Mouse (Mus musculus) liver, embryonic 12.5 days (tissue): ENCODE data around the gene BC025920. TPM values are rescaled to one million over a fixed set of nuclear protein-coding genes. Genes with fewer than 3 reads are reported as not detected.

Source experiments
- ATAC-seq: fragments of 200-750 bp; cut with Nextera tagmentation; 2 replicates; pipeline ENCODE4 v1.8.0; 2017; ENCODE audit warnings: moderate number of reproducible peaks, mild to moderate bottlenecking, moderate library complexity
- H3K27ac ChIP-seq: fragments of 300-500 bp; sonication (generic); 2 replicates; pipeline ENCODE4 v1.5.1; 2016; ENCODE audit warnings: mild to moderate bottlenecking
- H3K27me3 ChIP-seq: fragments of 300-500 bp; sonication (generic); replicated peaks from 2 replicates; pipeline ENCODE4 v1.6.1; 2016; ENCODE audit warnings: mild to moderate bottlenecking, moderate library complexity
- H3K36me3 ChIP-seq: fragments of 300-500 bp; sonication (generic); 2 replicates; pipeline ENCODE4 v1.6.1; 2016; ENCODE audit warnings: mild to moderate bottlenecking, moderate library complexity
- H3K4me1 ChIP-seq: fragments of 300-500 bp; sonication (generic); 2 replicates; pipeline ENCODE4 v1.6.1; 2016
- H3K4me2 ChIP-seq: fragments of 300-500 bp; sonication (generic); 2 replicates; pipeline ENCODE4 v1.6.1; 2016; ENCODE audit warnings: mild to moderate bottlenecking, moderate library complexity
- H3K4me3 ChIP-seq: fragments of 300-500 bp; sonication (generic); 2 replicates; pipeline ENCODE4 v1.5.1; 2016; ENCODE audit warnings: mild to moderate bottlenecking, moderate library complexity
- H3K9ac ChIP-seq: fragments of 300-500 bp; sonication (generic); 2 replicates; pipeline ENCODE4 v1.6.1; 2016; ENCODE audit warnings: mild to moderate bottlenecking, moderate library complexity
- H3K9me3 ChIP-seq: fragments of 300-500 bp; sonication (generic); replicated peaks from 2 replicates; pipeline ENCODE4 v1.6.1; 2016; ENCODE audit warnings: mild to moderate bottlenecking, moderate library complexity
- WGBS: fragments of 180-500 bp; shearing (Covaris S2); methylation state at CpG from one replicate; pipeline ENCODE4 v1.1.7; 2016; ENCODE audit not compliant: insufficient replicate concordance; 5-methylcytosine and 5-hydroxymethylcytosine counted together
- polyA plus RNA-seq: library from polyadenylated mRNA; unstranded; fragments of >200 nt; fragmentation: Nextera tagmentation; extraction: Ambion mirVana; gene quantifications from 2 replicates; pipeline ENCODE4 v1.2.1, GENCODE M21; 2016

The BC025920 gene
- polyA plus RNA-seq, 1 experiment from 2014 or later: 0.46 TPM

DNA sequence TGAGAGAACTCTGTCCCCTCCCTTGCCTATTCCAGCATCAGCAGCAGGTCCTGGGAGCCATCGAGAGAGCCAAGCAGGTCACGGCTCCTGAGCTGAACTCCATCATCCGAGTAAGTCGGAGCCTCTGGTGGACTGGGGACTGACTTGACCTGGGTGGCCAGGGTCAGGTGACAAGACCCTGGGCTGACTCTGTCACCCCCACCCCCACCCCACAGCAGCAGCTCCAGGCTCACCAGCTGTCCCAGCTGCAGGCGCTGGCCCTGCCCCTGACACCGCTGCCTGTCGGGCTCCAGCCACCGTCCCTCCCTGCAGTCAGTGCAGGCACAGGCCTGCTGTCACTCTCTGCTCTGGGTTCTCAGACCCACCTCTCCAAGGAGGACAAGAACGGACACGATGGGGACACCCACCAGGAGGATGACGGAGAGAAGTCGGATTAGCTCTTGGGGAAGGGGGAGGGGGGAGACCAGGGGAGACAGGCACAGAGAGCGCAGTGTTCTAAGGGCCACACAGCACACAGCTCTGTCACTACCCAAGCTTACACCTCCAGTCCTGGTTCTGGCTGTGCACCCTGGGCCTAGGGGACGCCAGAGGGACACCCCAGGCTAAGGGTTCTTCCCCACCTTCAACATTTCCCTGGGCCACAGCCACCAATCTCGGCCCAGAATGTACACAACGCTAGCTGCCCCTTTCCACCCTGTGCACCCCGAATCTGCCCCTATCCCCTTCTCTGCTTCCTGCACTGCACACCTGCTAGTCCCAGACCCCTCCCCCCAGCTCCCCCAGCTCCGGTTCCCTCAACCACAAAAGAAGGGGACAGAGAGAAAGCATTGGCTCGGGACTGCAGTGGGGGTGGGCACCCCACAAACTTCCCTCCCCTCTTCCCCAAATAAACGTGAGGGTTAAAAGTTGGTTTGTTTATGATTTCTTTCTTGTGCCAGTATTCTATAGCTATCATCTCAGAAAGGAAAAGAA lies 40.5 kb upstream of the BC025920 start:
- Histone ChIP-seq H3K27me3 (peaks cover 22% of the 10 kb centered on the region), H3K36me3 (peaks cover 50% of the 10 kb centered on the region), H3K4me3 (no peak overlapping the region), H3K4me2 (no peak overlapping the region), H3K4me1 (peaks cover 78% of the 10 kb centered on the region), H3K27ac (0 out of 2 replicates have a peak overlapping the region, but pooled peaks have one; percentile 3), H3K9ac (no peak overlapping the region), H3K9me3 (no peaks in the 10 kb centered on the region)
- ATAC-seq: no peak
- 67% methylated on average over 20 of the region's 20 CpGs for WGBS

DNA sequence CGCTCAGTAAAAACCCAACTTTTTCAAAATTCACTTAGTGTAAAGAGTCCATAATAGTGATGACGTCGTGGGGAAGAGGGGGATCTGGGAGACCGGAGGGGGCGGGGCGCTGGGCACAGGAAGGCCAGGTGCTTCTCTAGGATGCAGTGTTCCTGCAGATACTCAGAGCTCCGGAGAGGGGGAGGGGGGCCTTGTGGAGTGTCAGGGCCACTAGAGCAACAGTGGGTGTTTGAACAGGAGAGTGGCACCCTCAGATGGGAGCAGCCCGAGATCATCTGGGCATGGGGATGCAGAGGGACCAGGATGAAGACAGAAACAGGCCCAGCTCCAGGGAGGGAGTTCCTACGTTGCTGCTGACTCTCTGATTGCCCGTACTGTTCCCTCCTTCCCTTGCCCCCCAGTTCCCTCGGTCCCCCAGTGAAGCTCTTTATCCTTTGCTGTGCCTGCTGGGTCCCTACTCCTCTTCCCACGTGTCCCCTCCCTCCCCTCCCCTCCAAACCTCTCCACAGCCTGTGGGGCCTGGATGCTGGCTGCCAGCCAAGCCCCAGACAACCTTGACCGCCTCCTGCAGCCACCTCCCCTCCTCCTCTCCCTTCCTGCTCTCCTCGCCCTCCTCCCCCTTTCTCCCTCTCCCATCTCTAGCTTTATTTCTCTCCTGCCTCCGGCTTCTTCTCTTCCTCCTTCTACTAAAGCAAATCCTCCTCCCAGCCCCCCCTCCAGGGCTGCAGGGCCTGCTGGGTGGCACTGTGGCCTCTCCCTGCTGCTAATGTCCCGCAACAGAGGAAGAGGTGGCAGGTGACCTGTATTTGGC lies 37.5 kb upstream of the BC025920 start:
- Histone ChIP-seq H3K4me1 (peaks cover 71% of the 10 kb centered on the region), H3K4me3 (no peak overlapping the region), H3K27me3 (peaks cover 34% of the 10 kb centered on the region), H3K9me3 (no peaks in the 10 kb centered on the region), H3K9ac (no peak overlapping the region), H3K27ac (peak overlapping the region; percentile 46; the same call in 1 of the 2 replicates), H3K36me3 (peaks cover 29% of the 10 kb centered on the region), H3K4me2 (peak overlapping the region; percentile 8; the same call in 1 of the 2 replicates)
- no peak for ATAC-seq
- WGBS: 28% methylated on average over 16 of the region's 16 CpGs

DNA sequence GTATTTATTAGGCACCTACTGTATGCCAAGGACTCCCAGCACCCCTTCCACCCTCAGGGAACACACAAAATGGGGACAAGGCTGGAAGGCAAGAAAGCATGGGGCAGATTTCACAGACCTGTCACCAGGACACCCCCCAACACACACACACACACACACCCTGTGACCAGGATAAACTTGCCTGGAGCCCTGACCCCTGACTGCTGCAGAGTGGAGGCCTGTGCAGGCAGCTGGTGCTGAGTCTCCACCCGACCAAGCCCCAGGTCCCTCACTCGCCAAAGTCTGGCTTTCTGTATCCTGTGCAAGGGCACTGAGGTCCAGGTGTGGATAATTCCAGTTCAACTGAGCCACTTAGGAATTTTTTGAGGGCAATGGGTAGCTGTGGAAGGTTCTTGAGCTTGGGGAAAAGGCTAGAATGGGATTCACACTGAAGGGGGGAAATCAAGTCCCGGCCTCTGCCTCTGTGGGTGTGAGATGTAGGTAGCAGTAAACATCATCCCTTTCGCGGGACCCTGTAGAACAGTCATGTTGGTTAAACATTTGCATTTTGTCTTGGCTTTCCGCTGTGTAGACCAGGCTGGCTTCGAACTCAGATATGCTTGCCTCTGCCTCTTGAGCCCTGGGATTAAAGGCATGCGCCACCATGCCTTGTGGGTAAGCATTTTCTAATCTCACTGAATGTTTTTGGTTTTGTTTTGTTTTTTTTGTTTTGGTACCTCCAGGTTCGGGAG lies 36.4 kb upstream of the BC025920 start:
- WGBS: 62% methylated on average over 9 of the region's 9 CpGs
- Histone ChIP-seq H3K9ac (no peak overlapping the region), H3K27ac (peak overlapping the region; percentile 83; the same call in 1 of the 2 replicates), H3K4me1 (peaks cover 71% of the 10 kb centered on the region), H3K9me3 (no peaks in the 10 kb centered on the region), H3K4me2 (peak overlapping the region; percentile 93; the same call in 1 of the 2 replicates), H3K27me3 (peaks cover 44% of the 10 kb centered on the region), H3K36me3 (peaks cover 18% of the 10 kb centered on the region), H3K4me3 (no peak overlapping the region)
- ATAC-seq: no peak

DNA sequence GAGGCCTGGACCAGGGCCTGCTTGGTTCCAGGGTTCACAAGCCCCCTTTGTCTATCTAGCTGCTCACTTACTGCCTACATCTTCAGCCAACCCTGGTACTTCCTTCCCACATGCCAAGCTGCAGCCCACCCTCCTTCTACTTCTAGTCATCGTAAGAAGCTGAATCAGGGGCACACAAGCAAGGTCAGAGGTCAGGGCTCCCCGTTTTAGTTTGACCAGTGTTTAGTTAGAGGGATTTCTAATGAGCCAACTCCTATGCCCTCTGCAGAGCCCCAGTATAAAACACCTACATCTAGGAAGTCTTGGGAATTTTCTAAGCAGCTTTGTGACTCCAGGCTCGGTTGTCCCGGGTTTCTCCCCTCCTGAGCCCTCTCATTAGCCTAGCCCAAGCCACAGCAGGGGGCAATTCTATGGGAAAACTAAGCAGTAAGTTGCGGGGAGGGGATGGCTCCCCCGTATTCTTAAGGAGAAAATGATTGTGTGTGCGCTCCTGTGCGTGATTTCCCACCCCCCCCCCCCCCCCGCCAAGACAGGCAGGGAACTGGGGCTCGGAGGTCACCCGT lies 35.8 kb upstream of the BC025920 start:
- peaks cover 73% of the 10 kb centered on the region for H3K4me1 ChIP-seq

DNA sequence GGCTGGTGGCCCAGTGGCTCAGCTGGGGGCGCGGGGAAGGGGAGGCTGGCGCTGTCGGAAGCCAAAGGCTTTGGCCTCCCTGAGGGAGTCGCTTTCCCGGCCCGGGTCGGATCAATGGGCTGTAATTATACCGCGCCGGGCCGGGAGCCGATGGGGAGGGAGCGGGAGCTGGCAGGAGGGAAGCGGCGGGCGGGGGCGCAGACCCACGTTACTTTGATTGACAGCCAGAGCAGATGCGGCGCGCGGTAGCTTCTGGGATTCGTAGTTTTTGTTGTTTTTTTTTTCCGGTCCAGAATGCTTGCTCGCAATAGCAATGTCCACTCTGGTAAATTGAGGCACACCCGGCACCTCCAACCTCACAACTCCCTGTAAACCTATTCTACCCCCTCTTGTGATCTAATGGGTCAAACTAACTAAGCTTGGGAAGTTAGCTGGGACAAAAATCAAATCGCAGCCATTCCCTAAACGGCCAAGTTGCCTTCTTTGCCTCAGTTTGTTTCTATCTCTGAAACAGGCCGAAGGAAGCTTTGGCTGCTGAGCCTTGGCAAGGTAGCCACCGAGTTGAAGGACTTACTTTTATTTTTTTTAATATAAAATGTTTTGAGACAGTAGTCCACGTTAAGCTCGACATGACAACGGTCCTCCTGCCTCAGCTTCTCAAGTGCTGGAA lies 35.1 kb upstream of the BC025920 start:
- Histone ChIP-seq H3K4me3 (peak overlapping the region; percentile 65), H3K27ac (peak overlapping the region; percentile 83), H3K27me3 (peaks cover 57% of the 10 kb centered on the region), H3K9ac (peak overlapping the region; percentile 74), H3K4me1 (peaks cover 74% of the 10 kb centered on the region), H3K4me2 (peak overlapping the region; percentile 93), H3K9me3 (no peaks in the 10 kb centered on the region), H3K36me3 (peaks cover 5% of the 10 kb centered on the region)
- WGBS: 2% methylated on average over 31 of the region's 34 CpGs
- ATAC-seq: peak; percentile 22; the same call in 1 of the 2 replicates

More for the DNA sequence above, 35.8 kb upstream of the BC025920 start:
- Histone ChIP-seq H3K4me3 (peak overlapping the region; percentile 65), H3K36me3 (peaks cover 12% of the 10 kb centered on the region), H3K4me2 (peak overlapping the region; percentile 93), H3K9me3 (no peaks in the 10 kb centered on the region), H3K27me3 (peaks cover 51% of the 10 kb centered on the region), H3K9ac (peak overlapping the region; percentile 74), H3K27ac (peak overlapping the region; percentile 83)
- WGBS: 13% methylated on average over 9 of the region's 11 CpGs
- ATAC-seq: no peak

DNA sequence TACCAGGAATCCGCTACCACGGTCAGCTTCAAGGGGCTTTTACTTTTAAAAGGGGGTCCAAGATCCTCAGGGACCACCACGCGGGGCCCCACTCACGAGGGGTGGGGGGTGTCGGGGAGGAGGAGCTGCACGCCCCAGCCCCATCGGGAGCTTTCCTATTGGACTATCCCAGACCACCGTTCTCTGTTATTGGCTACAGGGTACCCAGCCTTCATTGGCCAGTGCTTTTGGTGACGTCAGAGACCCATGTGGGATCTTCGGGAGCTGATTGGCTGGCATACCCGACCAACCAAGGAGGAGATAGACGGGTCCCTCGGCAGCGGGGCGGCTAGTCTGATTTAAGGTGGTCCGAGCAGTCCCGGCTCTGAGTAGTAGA lies 34.6 kb upstream of the BC025920 start:
- Histone ChIP-seq H3K4me1 (peaks cover 78% of the 10 kb centered on the region), H3K4me3 (peak overlapping the region; percentile 65), H3K36me3 (no peaks in the 10 kb centered on the region), H3K9me3 (no peaks in the 10 kb centered on the region), H3K27me3 (peaks cover 63% of the 10 kb centered on the region), H3K27ac (peak overlapping the region; percentile 83), H3K4me2 (peak overlapping the region; percentile 93), H3K9ac (peak overlapping the region; percentile 74)
- WGBS: under 1% methylated on average over 18 of the region's 18 CpGs
- peak; percentile 85 for ATAC-seq

DNA sequence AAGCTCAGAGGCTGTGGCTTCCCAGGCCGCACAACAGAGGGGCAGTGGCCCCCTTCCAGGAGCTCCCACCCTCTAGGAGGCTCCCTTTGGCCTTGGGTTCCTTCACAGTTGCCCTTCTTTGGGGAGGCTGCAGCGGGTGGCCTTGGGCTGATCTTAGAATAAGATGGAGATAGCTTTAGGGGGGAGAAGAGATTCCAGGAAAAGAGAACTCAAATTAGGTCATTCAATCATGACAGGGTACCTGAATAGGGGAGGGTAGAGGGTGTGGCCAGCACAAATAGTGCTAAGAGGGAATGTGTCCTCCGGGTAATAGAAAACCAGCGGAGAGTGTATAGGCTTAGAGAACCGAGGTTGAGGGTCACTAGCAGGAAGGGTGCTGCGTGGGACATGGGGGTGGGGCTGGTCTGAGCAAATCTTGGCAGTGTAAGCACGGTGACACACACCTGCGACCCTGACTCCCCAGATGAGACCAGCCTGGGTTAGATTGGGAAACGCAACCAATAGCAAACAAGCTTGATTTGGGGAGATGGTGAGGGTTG lies 33.9 kb upstream of the BC025920 start:
- peaks cover 70% of the 10 kb centered on the region for H3K27me3 ChIP-seq
- peaks cover 78% of the 10 kb centered on the region for H3K4me1 ChIP-seq
- H3K9me3 ChIP-seq: no peaks in the 10 kb centered on the region
- ATAC-seq: peak; percentile 0; the same call in 1 of the 2 replicates
- peak overlapping the region; percentile 55; the same call in 1 of the 2 replicates for H3K9ac ChIP-seq
- peak overlapping the region; percentile 65 for H3K4me3 ChIP-seq
- peak overlapping the region; percentile 93 for H3K4me2 ChIP-seq
- WGBS: 11% methylated on average over 9 of the region's 9 CpGs
- H3K36me3 ChIP-seq: no peaks in the 10 kb centered on the region
- peak overlapping the region; percentile 64 for H3K27ac ChIP-seq

DNA sequence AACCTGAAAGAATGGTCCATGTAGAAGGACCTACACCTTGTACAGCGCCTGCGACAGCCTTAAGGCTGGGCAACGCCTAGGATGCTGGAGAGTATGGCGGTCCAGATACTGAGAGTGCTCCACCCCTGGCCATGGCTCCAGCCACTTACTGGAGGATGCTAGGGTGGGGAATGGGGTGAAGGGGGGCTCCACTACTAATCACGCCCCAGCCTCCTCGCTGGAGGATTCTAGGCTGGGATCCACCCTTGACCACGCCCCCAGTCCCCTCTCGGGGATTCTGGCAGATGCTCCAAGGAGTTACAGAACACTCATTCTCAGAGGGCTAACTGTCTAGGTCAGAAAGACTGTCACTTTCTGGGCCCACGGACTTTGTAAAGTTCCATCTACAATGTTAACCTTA lies 33.1 kb upstream of the BC025920 start:
- no peak overlapping the region for H3K9ac ChIP-seq
- H3K36me3 ChIP-seq: no peaks in the 10 kb centered on the region
- peak; percentile 77 for ATAC-seq
- H3K4me3 ChIP-seq: peak overlapping the region; percentile 65
- peaks cover 78% of the 10 kb centered on the region for H3K27me3 ChIP-seq
- no peaks in the 10 kb centered on the region for H3K9me3 ChIP-seq
- WGBS: 8% methylated on average over 9 of the region's 9 CpGs
- peaks cover 74% of the 10 kb centered on the region for H3K4me1 ChIP-seq
- peak overlapping the region; percentile 64; the same call in 1 of the 2 replicates for H3K27ac ChIP-seq
- H3K4me2 ChIP-seq: peak overlapping the region; percentile 93

DNA sequence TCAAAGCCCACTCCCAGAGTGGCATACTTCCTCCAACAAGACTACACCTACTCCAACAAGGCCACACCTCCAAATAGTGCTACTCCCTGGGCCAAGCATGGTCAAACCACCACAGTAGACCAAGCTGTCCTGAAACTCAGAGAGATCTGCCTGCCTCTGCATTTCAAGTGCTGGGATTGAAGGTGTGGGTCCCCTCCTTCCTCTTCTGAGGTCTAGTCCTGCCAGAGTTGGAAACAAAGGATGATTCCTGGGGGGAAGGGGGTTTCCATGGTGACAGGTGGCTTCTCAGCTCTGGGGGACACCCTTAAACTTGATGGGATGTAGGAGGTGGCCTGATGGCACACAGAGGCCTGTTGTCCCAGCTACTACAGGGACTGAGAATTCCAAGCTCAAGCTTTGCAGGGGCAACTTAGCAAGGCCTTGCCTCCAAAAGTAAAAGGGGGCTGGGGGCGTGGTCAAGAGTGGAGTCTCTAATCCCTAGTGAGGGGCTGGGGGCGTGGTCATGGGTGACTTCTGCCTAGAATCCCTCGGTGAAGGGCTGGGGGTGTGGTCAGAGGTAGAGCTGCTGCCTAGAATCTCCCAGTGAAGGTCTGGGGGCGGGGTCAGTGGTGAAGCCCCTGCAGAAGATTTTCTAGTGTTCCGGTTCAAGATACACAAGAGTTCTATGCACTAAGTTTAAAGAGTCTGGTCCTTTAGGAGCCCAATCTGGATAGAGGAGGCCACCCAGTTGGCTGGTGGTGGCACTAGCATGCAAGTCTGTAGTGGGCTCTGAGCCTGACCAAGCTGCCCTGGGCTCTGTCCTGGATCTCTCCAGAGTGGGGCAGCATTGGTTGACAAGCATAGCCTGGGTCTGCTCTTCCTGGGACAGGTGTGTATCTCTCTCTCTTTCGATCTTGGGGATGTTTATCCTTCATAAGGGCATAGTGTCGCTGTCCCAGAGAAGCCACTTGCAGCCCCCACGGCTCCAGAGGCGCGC lies 31.7 kb upstream of the BC025920 start, which contains the start of gene Tle2:
TSS of gene Tle2 (plus strand) at position 481 of the 976 bp plus-strand sequence.
- H3K9me3 ChIP-seq: no peaks in the 10 kb centered on the region
- no peaks in the 10 kb centered on the region for H3K36me3 ChIP-seq
- peaks cover 61% of the 10 kb centered on the region for H3K4me1 ChIP-seq
- H3K4me3 ChIP-seq: peak within 1 kb of the TSS; percentile 46
- ATAC-seq: no peak
- peak within 1 kb of the TSS; percentile 33; the same call in 1 of the 2 replicates for H3K27ac ChIP-seq
- peaks cover 81% of the 10 kb centered on the region for H3K27me3 ChIP-seq
- H3K4me2 ChIP-seq: peak within 1 kb of the TSS; percentile 93
- 18% methylated on average over 10 of the region's 10 CpGs for WGBS
- peak within 1 kb of the TSS; percentile 51 for H3K9ac ChIP-seq
